ENCODE assay signal across 13 mouse cellular contexts in genomic region chr7:112700082-112700481, GRCm38 (mm10). TPM values are rescaled to one million over a fixed set of nuclear protein-coding genes. Genes with fewer than 3 reads are reported as not detected.
A peak's percentile ranks its signal among the peaks of the same experiment; 100 is the strongest.
DNase-seq lines count a peak whose midpoint lies in the region; ATAC-seq and TF ChIP-seq lines count a peak whose summit lies in the region.
"Had no signal": no experiment of that assay in that cellular context is flagged by ENCODE, and none has a peak within 500 bp of the region (broad histone marks: within the 10 kb centered on the region; RNA-seq: fewer than 3 reads in every experiment).

No protein-coding gene starts in this region.

- H3K9ac ChIP-seq in embryonic facial prominence, embryonic 14.5 days (ENCODE audit: low read depth, low read length): no peak overlapping the region
- H3K9ac ChIP-seq: heart, embryonic 12.5 days; hindbrain, embryonic 14.5 days; limb, embryonic 12.5 days had no signal

- DNase-seq in 3134 (ENCODE audit: extremely low read depth, insufficient read length, low spot score): peak; percentile 70
- DNase-seq in embryonic facial prominence, embryonic 14.5 days (ENCODE audit: low spot score): peak; percentile 64
- peak; percentile 69 for DNase-seq in kidney, postnatal 10 days
- no peak for DNase-seq in embryo, embryonic 11 days
- DNase-seq in urinary bladder, adult 18-20 months (ENCODE audit: low spot score in 2 of 2): no peak
- DNase-seq in right cerebral cortex, postnatal 10 days (ENCODE audit: low spot score in 2 of 2): no peak
- no peak for DNase-seq in right cerebral cortex, postnatal 14 days
- DNase-seq: cerebellum, adult 9-11 months; right cerebral cortex, adult 18-20 months had no signal

- no peaks in the 10 kb centered on the region for H3K9me3 ChIP-seq in embryonic facial prominence, embryonic 14.5 days (ENCODE audit: control insufficient read depth, low read length)
- H3K9me3 ChIP-seq: heart, embryonic 12.5 days; limb, embryonic 12.5 days had no signal

- H3K4me1 ChIP-seq in embryonic facial prominence, embryonic 14.5 days (ENCODE audit: control insufficient read depth, insufficient read depth, low read length): peaks cover 53% of the 10 kb centered on the region

- H3ac ChIP-seq in C2C12 (ENCODE audit: control insufficient read depth, insufficient read length, low read depth): no peak overlapping the region

- peaks cover 75% of the 10 kb centered on the region for H3K79me3 ChIP-seq in C2C12 (ENCODE audit: low read depth)

- H3K27me3 ChIP-seq in C2C12 (ENCODE audit: control insufficient read depth, insufficient read depth, insufficient read length): no peaks in the 10 kb centered on the region
- H3K27me3 ChIP-seq in embryonic facial prominence, embryonic 14.5 days (replicated peaks; ENCODE audit: control insufficient read depth, insufficient read depth, low read length): no peaks in the 10 kb centered on the region
- H3K27me3 ChIP-seq: heart, embryonic 12.5 days; limb, embryonic 12.5 days had no signal

- H3K4me3 ChIP-seq in C2C12 (ENCODE audit: insufficient read depth, poor library complexity, severe bottlenecking): no peak overlapping the region
- H3K4me3 ChIP-seq in embryonic facial prominence, embryonic 14.5 days (ENCODE audit: low read depth, low read length): no peak overlapping the region
- H3K4me3 ChIP-seq: heart, embryonic 12.5 days; limb, embryonic 12.5 days had no signal

- 33% methylated on average over 5 of the region's 5 CpGs for WGBS in embryonic facial prominence, embryonic 14.5 days

- peaks cover under 1% of the 10 kb centered on the region for H3K36me3 ChIP-seq in C2C12 (ENCODE audit: control insufficient read depth, insufficient read depth)
- H3K36me3 ChIP-seq in embryonic facial prominence, embryonic 14.5 days (ENCODE audit: control insufficient read depth, insufficient read depth, low read length): no peaks in the 10 kb centered on the region
- H3K36me3 ChIP-seq: heart, embryonic 12.5 days; limb, embryonic 12.5 days had no signal

- H3K4me2 ChIP-seq in embryonic facial prominence, embryonic 14.5 days (ENCODE audit: low read depth, low read length): no peak overlapping the region
- H3K4me2 ChIP-seq: heart, embryonic 12.5 days; hindbrain, embryonic 14.5 days; limb, embryonic 12.5 days had no signal

- TF ChIP-seq CTCF in C2C12 (IDR thresholded peaks at IDR 0.05; ENCODE audit: control insufficient read depth, insufficient read depth, insufficient read length): no peak

- peaks cover 95% of the 10 kb centered on the region for H3K79me2 ChIP-seq in C2C12 (ENCODE audit: control insufficient read depth, insufficient read depth)

- no peak overlapping the region for H3K27ac ChIP-seq in embryonic facial prominence, embryonic 14.5 days (replicated peaks; ENCODE audit: low read depth, low read length)
- H3K27ac ChIP-seq: hindbrain, embryonic 14.5 days; limb, embryonic 12.5 days had no signal

- peak; percentile 23; the same call in 1 of the 2 replicates for ATAC-seq in embryonic facial prominence, embryonic 14.5 days (ENCODE audit: low read depth)

TF ChIP-seq in C2C12, 6 proteins besides CTCF, POLR2A, EP300 and RAD21:
- TF ChIP-seq MYOD1 (IDR thresholded peaks at IDR 0.05; ENCODE audit: control insufficient read depth, insufficient read length, low read depth) (no peak), USF1 (IDR thresholded peaks at IDR 0.05; ENCODE audit: low read depth) (peak; percentile 67), MYOG (IDR thresholded peaks at IDR 0.05; ENCODE audit: control insufficient read depth, extremely low read depth, insufficient read length) (no peak), MAX (IDR thresholded peaks at IDR 0.05) (peak; percentile 65)

RNA-seq across cellular contexts. Expression of gene Tead1, which starts 21.0 kb away (rescaled TPM):
- 25.1 TPM for polyA plus RNA-seq in C2C12 (2012; fragmentation: generic; extraction: Trizol)
- polyA plus RNA-seq in embryonic facial prominence, embryonic 14.5 days (2014; fragmentation: Nextera tagmentation; extraction: Ambion mirVana): 18.0 and 18.2 TPM in 2 replicates

Comparison
In these comparisons a context has a peak if more than half of its experiments do, and no peak if none do; other contexts are left out.
1. DNase-seq: peak in 3134 (single experiment), embryonic facial prominence, embryonic 14.5 days (single experiment) and kidney, postnatal 10 days (single experiment); none in embryo, embryonic 11 days (single experiment), urinary bladder, adult 18-20 months (0 of 2), right cerebral cortex, postnatal 10 days (0 of 2) and right cerebral cortex, postnatal 14 days (single experiment).